Mouse (Mus musculus) liver, postnatal 0 days (tissue): ENCODE data around the gene Clybl.

ENCODE experiments used
- CTCF ChIP-seq: sonication (generic); IDR thresholded peaks from 2 replicates; pipeline ENCODE4 v1.5.1; 2016; ENCODE audit warnings: antibody characterized with exemption, low read depth
- EP300 ChIP-seq: IDR thresholded peaks from 2 replicates; pipeline ENCODE4 v1.6.1; 2016; ENCODE audit warnings: antibody characterized with exemption, low read depth, mild to moderate bottlenecking

DNA sequence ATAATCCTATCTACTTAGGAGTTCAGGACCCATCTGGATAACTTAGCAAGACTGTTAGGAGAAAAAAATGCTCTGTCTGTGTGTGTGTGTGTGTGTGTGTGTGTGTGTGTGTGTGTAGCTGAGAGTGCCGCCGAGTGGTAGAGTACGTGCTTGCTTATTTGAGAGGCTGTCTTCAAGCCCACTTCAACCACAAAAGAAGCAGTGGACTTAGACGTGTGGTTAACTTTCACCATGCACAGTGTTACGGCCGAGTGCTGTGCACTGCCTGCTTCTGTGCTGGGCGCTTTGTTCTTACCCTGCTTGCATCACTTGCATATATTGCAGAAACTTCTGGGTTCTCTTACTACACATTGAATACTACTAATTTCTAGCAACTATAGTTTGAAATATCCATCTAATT lies 23.8 kb upstream of the Clybl start:
- no peak for TF ChIP-seq CTCF
- no peak for TF ChIP-seq EP300
